Mouse (Mus musculus) hindbrain, embryonic 10.5 days (tissue): ENCODE measurements around the gene Synpo2. TPM values are rescaled to one million over a fixed set of nuclear protein-coding genes. Genes with fewer than 3 reads are reported as not detected.

ENCODE experiments used
- DNase-seq: peaks from one replicate; pipeline ENCODE4 v3.0.0-alpha.2; 2017; ENCODE audit warnings: low spot score
- H3K27ac ChIP-seq: fragments of 300-500 bp; sonication (generic); 2 replicates; pipeline ENCODE4 v1.5.1; 2016; ENCODE audit warnings: mild to moderate bottlenecking, moderate library complexity
- H3K27me3 ChIP-seq: fragments of 300-500 bp; sonication (generic); 2 replicates; pipeline ENCODE4 v1.6.1; 2016; ENCODE audit warnings: mild to moderate bottlenecking; ENCODE audit not compliant: poor library complexity, insufficient read depth, severe bottlenecking
- H3K36me3 ChIP-seq: fragments of 300-500 bp; sonication (generic); 2 replicates; pipeline ENCODE4 v1.6.1; 2016; ENCODE audit warnings: mild to moderate bottlenecking, moderate library complexity
- H3K4me1 ChIP-seq: fragments of 300-500 bp; sonication (generic); replicated peaks from 2 replicates; pipeline ENCODE4 v1.6.1; 2016; ENCODE audit warnings: mild to moderate bottlenecking
- H3K4me3 ChIP-seq: fragments of 300-500 bp; sonication (generic); 2 replicates; pipeline ENCODE4 v1.5.1; 2016; ENCODE audit warnings: mild to moderate bottlenecking, moderate library complexity
- H3K9me3 ChIP-seq: fragments of 300-500 bp; sonication (generic); 2 replicates; pipeline ENCODE4 v1.6.1; 2016; ENCODE audit warnings: mild to moderate bottlenecking, moderate library complexity
- WGBS: fragments of 180-500 bp; shearing (Covaris S2); methylation state at CpG from one replicate; pipeline ENCODE4 v1.1.7; 2016; 5-methylcytosine and 5-hydroxymethylcytosine counted together
- polyA plus RNA-seq: library from polyadenylated mRNA; unstranded; fragments of >200 nt; fragmentation: Nextera tagmentation; extraction: Ambion mirVana; gene quantifications from 2 replicates; pipeline ENCODE4 v1.2.1, GENCODE M21; 2016

The Synpo2 gene
- polyA plus RNA-seq, 1 experiment from 2014 or later = 2.8 TPM

GRCm38 (mm10) chr3:123085871-123086501 lies 150.0 kb downstream of the Synpo2 start:
- DNase-seq = no peak
- H3K27me3 ChIP-seq = no peaks in the 10 kb centered on the region
- H3K4me1 ChIP-seq = 0 out of 2 replicates have a peak, but pooled peaks cover 4% of the 10 kb centered on the region
- no peak overlapping the region for H3K27ac ChIP-seq
- H3K9me3 ChIP-seq = no peaks in the 10 kb centered on the region
- no peak overlapping the region for H3K4me3 ChIP-seq
- WGBS = 86% methylated on average over 16 of the region's 16 CpGs
- no peaks in the 10 kb centered on the region for H3K36me3 ChIP-seq

- Histone ChIP-seq H3K9me3 (no peaks in the 10 kb centered on the region), H3K36me3 (no peaks in the 10 kb centered on the region)
- WGBS = 90% methylated on average over 3 of the region's 3 CpGs
These were observed 154.3 kb downstream of the Synpo2 start for GRCm38 (mm10) chr3:123081665-123082064.

DNA sequence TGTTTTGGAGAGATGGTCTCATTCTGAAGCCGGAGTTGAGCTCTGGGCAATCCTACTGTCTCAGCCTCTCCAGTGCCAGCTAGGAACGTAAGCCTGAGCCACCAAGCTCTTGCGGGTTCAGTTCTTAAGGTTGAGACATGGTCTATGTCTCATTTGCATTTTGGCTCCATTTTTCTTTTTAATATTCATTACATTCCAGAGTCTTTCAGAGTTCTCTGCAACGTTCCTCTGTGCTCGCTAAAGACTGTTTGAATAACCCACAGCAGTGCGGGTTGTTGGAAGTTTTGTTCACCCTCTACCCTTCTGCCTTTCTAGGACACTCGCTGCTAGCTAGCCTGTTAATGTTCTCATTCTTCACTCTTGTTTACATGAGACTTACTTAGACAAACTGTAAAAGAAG lies 155.0 kb downstream of the Synpo2 start:
- Histone ChIP-seq H3K9me3 (no peaks in the 10 kb centered on the region), H3K27me3 (no peaks in the 10 kb centered on the region), H3K4me3 (no peak overlapping the region), H3K27ac (no peak overlapping the region), H3K4me1 (0 out of 2 replicates have a peak, but pooled peaks cover 2% of the 10 kb centered on the region), H3K36me3 (no peaks in the 10 kb centered on the region)
- 68% methylated on average over 7 of the region's 7 CpGs for WGBS
- no peak for DNase-seq

More at GRCm38 (mm10) chr3:123081665-123082064, 154.3 kb downstream of the Synpo2 start:
- no peak for DNase-seq
- no peak overlapping the region for H3K27ac ChIP-seq
- H3K4me1 ChIP-seq = 0 out of 2 replicates have a peak, but pooled peaks cover 4% of the 10 kb centered on the region
- H3K27me3 ChIP-seq = no peaks in the 10 kb centered on the region
- H3K4me3 ChIP-seq = no peak overlapping the region

- no peaks in the 10 kb centered on the region for H3K27me3 ChIP-seq
- H3K9me3 ChIP-seq = no peaks in the 10 kb centered on the region
- no peak overlapping the region for H3K27ac ChIP-seq
- WGBS = 78% methylated on average over 19 of the region's 19 CpGs
- no peak overlapping the region for H3K4me3 ChIP-seq
- H3K4me1 ChIP-seq = no peaks in the 10 kb centered on the region
- DNase-seq = no peak
- H3K36me3 ChIP-seq = no peaks in the 10 kb centered on the region
These were observed 155.8 kb downstream of the Synpo2 start for GRCm38 (mm10) chr3:123080017-123080725.

- Histone ChIP-seq H3K27ac (no peak overlapping the region), H3K4me1 (0 out of 2 replicates have a peak, but pooled peaks cover 3% of the 10 kb centered on the region), H3K4me3 (no peak overlapping the region), H3K9me3 (no peaks in the 10 kb centered on the region), H3K36me3 (no peaks in the 10 kb centered on the region), H3K27me3 (no peaks in the 10 kb centered on the region)
- 84% methylated on average over 3 of the region's 3 CpGs for WGBS
- DNase-seq = no peak
These were observed 160.2 kb downstream of the Synpo2 start for GRCm38 (mm10) chr3:123075759-123076158.

DNA sequence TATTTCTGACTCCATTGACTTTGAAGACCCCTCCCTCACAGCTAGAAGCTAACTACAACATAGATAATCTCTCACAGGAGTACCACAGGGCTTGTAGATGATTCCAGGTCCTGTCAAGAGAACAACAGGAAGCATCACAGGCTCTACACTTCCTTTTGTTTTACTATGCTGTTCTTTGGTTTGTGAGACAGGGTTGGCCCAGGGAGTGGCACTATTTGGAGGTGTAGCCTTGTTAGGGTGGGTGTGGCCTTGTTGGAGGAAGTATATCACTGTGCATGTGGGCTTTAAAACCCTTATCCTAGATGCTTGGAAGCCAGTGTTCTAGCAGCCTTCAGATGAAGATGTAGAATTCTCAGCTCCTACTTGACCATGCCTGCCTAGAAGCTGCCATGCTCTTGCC lies 160.9 kb downstream of the Synpo2 start:
- no peak for DNase-seq
- Histone ChIP-seq H3K4me1 (0 out of 2 replicates have a peak, but pooled peaks cover 3% of the 10 kb centered on the region), H3K9me3 (no peaks in the 10 kb centered on the region), H3K27me3 (no peaks in the 10 kb centered on the region), H3K27ac (no peak overlapping the region), H3K4me3 (no peak overlapping the region), H3K36me3 (no peaks in the 10 kb centered on the region)

- Histone ChIP-seq H3K27ac (no peak overlapping the region), H3K4me3 (no peak overlapping the region), H3K4me1 (0 out of 2 replicates have a peak, but pooled peaks cover 3% of the 10 kb centered on the region), H3K27me3 (no peaks in the 10 kb centered on the region), H3K36me3 (no peaks in the 10 kb centered on the region), H3K9me3 (no peaks in the 10 kb centered on the region)
- DNase-seq = no peak
These were observed 162.6 kb downstream of the Synpo2 start for GRCm38 (mm10) chr3:123073351-123073750.

- no peak overlapping the region for H3K27ac ChIP-seq
- 0 out of 2 replicates have a peak, but pooled peaks cover 3% of the 10 kb centered on the region for H3K4me1 ChIP-seq
- H3K9me3 ChIP-seq = no peaks in the 10 kb centered on the region
- no peaks in the 10 kb centered on the region for H3K36me3 ChIP-seq
- WGBS = no CpG with 5 or more reads among the region's 1 CpGs
- no peak overlapping the region for H3K4me3 ChIP-seq
- H3K27me3 ChIP-seq = no peaks in the 10 kb centered on the region
- no peak for DNase-seq
These were observed 163.5 kb downstream of the Synpo2 start for GRCm38 (mm10) chr3:123072472-123072871.

GRCm38 (mm10) chr3:123070996-123071395 lies 165.0 kb downstream of the Synpo2 start:
- no peaks in the 10 kb centered on the region for H3K36me3 ChIP-seq
- H3K4me1 ChIP-seq = 0 out of 2 replicates have a peak, but pooled peaks cover 3% of the 10 kb centered on the region
- 96% methylated on average over 1 of the region's 1 CpGs for WGBS
- H3K4me3 ChIP-seq = no peak overlapping the region
- H3K27ac ChIP-seq = no peak overlapping the region
- H3K27me3 ChIP-seq = no peaks in the 10 kb centered on the region
- DNase-seq = no peak
- no peaks in the 10 kb centered on the region for H3K9me3 ChIP-seq

DNA sequence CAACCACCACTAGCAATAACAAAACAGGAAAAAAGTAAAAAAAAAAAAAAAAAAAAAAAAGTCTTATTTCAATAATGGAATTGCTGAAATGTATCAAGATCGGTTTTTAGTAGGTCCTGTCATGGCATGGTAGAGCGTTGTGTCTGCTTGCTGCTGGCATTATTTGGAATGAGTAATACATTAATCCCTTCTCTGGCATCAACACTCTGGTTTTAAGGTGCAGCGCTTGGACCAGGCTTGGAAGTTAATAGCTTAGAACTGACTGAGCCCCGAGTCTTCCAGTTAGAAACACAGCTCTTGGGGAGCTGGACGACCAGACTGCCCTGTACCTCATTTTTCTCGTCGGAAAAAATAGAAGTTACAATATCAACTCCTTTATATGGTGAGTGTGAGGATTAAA lies 169.1 kb downstream of the Synpo2 start:
- no peak for DNase-seq
- Histone ChIP-seq H3K27ac (no peak overlapping the region), H3K27me3 (no peaks in the 10 kb centered on the region), H3K4me3 (no peak overlapping the region), H3K36me3 (no peaks in the 10 kb centered on the region), H3K4me1 (peaks cover 7% of the 10 kb centered on the region), H3K9me3 (no peaks in the 10 kb centered on the region)
- 91% methylated on average over 7 of the region's 7 CpGs for WGBS

DNA sequence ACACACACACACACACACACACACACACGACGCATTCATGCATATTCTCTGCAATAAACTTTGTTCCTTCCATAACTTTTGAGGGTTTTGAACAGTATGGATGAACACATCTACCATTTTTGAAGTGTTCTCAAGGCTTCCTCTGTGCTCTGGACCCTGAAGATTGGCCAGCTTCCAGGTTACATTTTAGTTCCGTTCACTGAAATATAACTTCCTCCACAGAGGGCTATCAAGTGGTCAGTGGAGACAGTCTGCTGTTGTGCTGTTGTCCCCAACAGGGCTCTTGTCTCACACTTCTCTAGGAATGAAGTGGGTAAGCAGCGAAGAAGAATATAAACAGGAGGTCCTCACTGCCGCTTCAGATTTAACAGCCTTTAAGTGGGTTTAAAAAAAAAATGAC lies 170.5 kb downstream of the Synpo2 start:
- no peak for DNase-seq
- Histone ChIP-seq H3K36me3 (no peaks in the 10 kb centered on the region), H3K4me3 (no peak overlapping the region), H3K9me3 (no peaks in the 10 kb centered on the region), H3K4me1 (peaks cover 4% of the 10 kb centered on the region), H3K27me3 (no peaks in the 10 kb centered on the region), H3K27ac (no peak overlapping the region)
- WGBS = 90% methylated on average over 5 of the region's 5 CpGs

- Histone ChIP-seq H3K27me3 (no peaks in the 10 kb centered on the region), H3K4me1 (peaks cover 4% of the 10 kb centered on the region), H3K4me3 (no peak overlapping the region), H3K27ac (no peak overlapping the region), H3K36me3 (no peaks in the 10 kb centered on the region), H3K9me3 (no peaks in the 10 kb centered on the region)
- 7% methylated on average over 5 of the region's 5 CpGs for WGBS
- DNase-seq = peak; percentile 18
These were observed 171.8 kb downstream of the Synpo2 start for GRCm38 (mm10) chr3:123064186-123064585.

DNA sequence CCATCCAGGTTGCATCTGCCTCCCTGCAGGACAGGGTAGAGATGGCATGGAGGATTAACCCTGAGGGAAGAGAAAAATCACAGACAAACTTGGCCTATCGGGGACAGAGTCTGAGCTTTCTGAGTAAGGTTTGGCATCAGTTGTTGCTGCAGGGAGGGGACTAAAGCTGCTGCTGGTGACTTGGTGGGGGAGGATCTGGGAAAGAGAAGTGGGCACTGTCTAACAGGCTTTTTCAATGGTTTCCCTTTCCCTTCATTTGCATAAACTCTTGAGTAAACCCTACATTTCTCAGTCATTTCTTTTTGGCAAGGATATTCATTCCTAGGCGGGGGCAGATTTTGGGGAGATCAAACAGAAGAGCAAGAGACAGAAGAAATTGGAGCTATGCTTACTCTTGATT lies 174.0 kb downstream of the Synpo2 start:
- Histone ChIP-seq H3K36me3 (no peaks in the 10 kb centered on the region), H3K27me3 (no peaks in the 10 kb centered on the region), H3K4me3 (no peak overlapping the region), H3K4me1 (peaks cover 4% of the 10 kb centered on the region), H3K27ac (no peak overlapping the region), H3K9me3 (no peaks in the 10 kb centered on the region)
- no peak for DNase-seq
- 86% methylated on average over 2 of the region's 2 CpGs for WGBS
